Mouse (Mus musculus): ENCODE results near the gene Dzip1. TPM values are rescaled to one million over a fixed set of nuclear protein-coding genes. Genes with fewer than 3 reads are reported as not detected.

Dzip1 gene
- polyA plus RNA-seq, 1 experiment from 2014 or later = 15.8 TPM

GRCm38 (mm10) chr14:118848171-118848570 lies 77.1 kb downstream of the Dzip1 start:
- Histone ChIP-seq H3K27ac (ENCODE audit: low read length) (no peak overlapping the region), H3K4me3 (ENCODE audit: low read length) (no peak overlapping the region), H3K4me2 (replicated peaks; ENCODE audit: low read depth, low read length) (no peak overlapping the region), H3K36me3 (ENCODE audit: insufficient read depth, low read length) (no peaks in the 10 kb centered on the region), H3K9ac (replicated peaks; ENCODE audit: low read length) (no peak overlapping the region), H3K27me3 (ENCODE audit: insufficient read depth, low read length) (no peaks in the 10 kb centered on the region), H3K4me1 (ENCODE audit: insufficient read depth, low read length) (no peaks in the 10 kb centered on the region), H3K9me3 (ENCODE audit: low read length) (no peaks in the 10 kb centered on the region)
- no peak for ATAC-seq (ENCODE audit: low FRiP score, low TSS enrichment)
- 66% methylated on average over 7 of the region's 7 CpGs for WGBS

GRCm38 (mm10) chr14:118846834-118847233 lies 78.4 kb downstream of the Dzip1 start:
- H3K27me3 ChIP-seq (ENCODE audit: insufficient read depth, low read length) = no peaks in the 10 kb centered on the region
- H3K36me3 ChIP-seq (ENCODE audit: insufficient read depth, low read length) = no peaks in the 10 kb centered on the region
- no peak for ATAC-seq (ENCODE audit: low FRiP score, low TSS enrichment)
- no peak overlapping the region for H3K4me2 ChIP-seq (replicated peaks; ENCODE audit: low read depth, low read length)
- H3K9ac ChIP-seq (replicated peaks; ENCODE audit: low read length) = no peak overlapping the region
- no peak overlapping the region for H3K4me3 ChIP-seq (ENCODE audit: low read length)
- WGBS = 92% methylated on average over 10 of the region's 10 CpGs
- no peaks in the 10 kb centered on the region for H3K4me1 ChIP-seq (ENCODE audit: insufficient read depth, low read length)
- no peaks in the 10 kb centered on the region for H3K9me3 ChIP-seq (ENCODE audit: low read length)
- H3K27ac ChIP-seq (ENCODE audit: low read length) = no peak overlapping the region

GRCm38 (mm10) chr14:118842353-118842752 lies 82.9 kb downstream of the Dzip1 start:
- Histone ChIP-seq H3K4me3 (ENCODE audit: low read length) (no peak overlapping the region), H3K9me3 (ENCODE audit: low read length) (no peaks in the 10 kb centered on the region), H3K36me3 (ENCODE audit: insufficient read depth, low read length) (no peaks in the 10 kb centered on the region), H3K9ac (replicated peaks; ENCODE audit: low read length) (no peak overlapping the region), H3K4me2 (replicated peaks; ENCODE audit: low read depth, low read length) (no peak overlapping the region), H3K4me1 (ENCODE audit: insufficient read depth, low read length) (peaks cover 13% of the 10 kb centered on the region), H3K27me3 (ENCODE audit: insufficient read depth, low read length) (no peaks in the 10 kb centered on the region), H3K27ac (ENCODE audit: low read length) (no peak overlapping the region)
- no peak for ATAC-seq (ENCODE audit: low FRiP score, low TSS enrichment)
- WGBS = 82% methylated on average over 3 of the region's 3 CpGs

GRCm38 (mm10) chr14:118840027-118840426 lies 85.2 kb downstream of the Dzip1 start:
- no peak overlapping the region for H3K4me2 ChIP-seq (replicated peaks; ENCODE audit: low read depth, low read length)

GRCm38 (mm10) chr14:118839416-118839815 lies 85.8 kb downstream of the Dzip1 start:
- H3K4me2 ChIP-seq (replicated peaks; ENCODE audit: low read depth, low read length) = no peak overlapping the region
- H3K4me1 ChIP-seq (ENCODE audit: insufficient read depth, low read length) = peaks cover 16% of the 10 kb centered on the region
- no peak overlapping the region for H3K9ac ChIP-seq (replicated peaks; ENCODE audit: low read length)
- H3K9me3 ChIP-seq (ENCODE audit: low read length) = no peaks in the 10 kb centered on the region
- no peak overlapping the region for H3K27ac ChIP-seq (ENCODE audit: low read length)
- no peaks in the 10 kb centered on the region for H3K27me3 ChIP-seq (ENCODE audit: insufficient read depth, low read length)
- 34% methylated on average over 5 of the region's 5 CpGs for WGBS
- H3K4me3 ChIP-seq (ENCODE audit: low read length) = no peak overlapping the region
- no peak for ATAC-seq (ENCODE audit: low FRiP score, low TSS enrichment)
- no peaks in the 10 kb centered on the region for H3K36me3 ChIP-seq (ENCODE audit: insufficient read depth, low read length)

More at GRCm38 (mm10) chr14:118840027-118840426, 85.2 kb downstream of the Dzip1 start:
- no peaks in the 10 kb centered on the region for H3K27me3 ChIP-seq (ENCODE audit: insufficient read depth, low read length)
- H3K9me3 ChIP-seq (ENCODE audit: low read length) = no peaks in the 10 kb centered on the region
- H3K4me1 ChIP-seq (ENCODE audit: insufficient read depth, low read length) = peaks cover 13% of the 10 kb centered on the region
- no peak overlapping the region for H3K27ac ChIP-seq (ENCODE audit: low read length)
- no peak overlapping the region for H3K4me3 ChIP-seq (ENCODE audit: low read length)
- WGBS = 90% methylated on average over 1 of the region's 1 CpGs
- H3K36me3 ChIP-seq (ENCODE audit: insufficient read depth, low read length) = no peaks in the 10 kb centered on the region
- no peak overlapping the region for H3K9ac ChIP-seq (replicated peaks; ENCODE audit: low read length)
- ATAC-seq (ENCODE audit: low FRiP score, low TSS enrichment) = peak; percentile 29

- H3K27ac ChIP-seq (ENCODE audit: low read length) = no peak overlapping the region
- H3K4me1 ChIP-seq (ENCODE audit: insufficient read depth, low read length) = peaks cover 17% of the 10 kb centered on the region
- H3K4me3 ChIP-seq (ENCODE audit: low read length) = no peak overlapping the region
- H3K27me3 ChIP-seq (ENCODE audit: insufficient read depth, low read length) = no peaks in the 10 kb centered on the region
- no peaks in the 10 kb centered on the region for H3K9me3 ChIP-seq (ENCODE audit: low read length)
- ATAC-seq (ENCODE audit: low FRiP score, low TSS enrichment) = no peak
- 45% methylated on average over 8 of the region's 8 CpGs for WGBS
- no peak overlapping the region for H3K4me2 ChIP-seq (replicated peaks; ENCODE audit: low read depth, low read length)
- H3K36me3 ChIP-seq (ENCODE audit: insufficient read depth, low read length) = no peaks in the 10 kb centered on the region
- no peak overlapping the region for H3K9ac ChIP-seq (replicated peaks; ENCODE audit: low read length)
Measured at GRCm38 (mm10) chr14:118838556-118839120, 86.6 kb downstream of the Dzip1 start.

- H3K36me3 ChIP-seq (ENCODE audit: insufficient read depth, low read length) = no peaks in the 10 kb centered on the region
- ATAC-seq (ENCODE audit: low FRiP score, low TSS enrichment) = no peak
- no peaks in the 10 kb centered on the region for H3K9me3 ChIP-seq (ENCODE audit: low read length)
- no peaks in the 10 kb centered on the region for H3K27me3 ChIP-seq (ENCODE audit: insufficient read depth, low read length)
- H3K4me2 ChIP-seq (replicated peaks; ENCODE audit: low read depth, low read length) = no peak overlapping the region
- H3K4me3 ChIP-seq (ENCODE audit: low read length) = no peak overlapping the region
- H3K4me1 ChIP-seq (ENCODE audit: insufficient read depth, low read length) = peaks cover 17% of the 10 kb centered on the region
- no peak overlapping the region for H3K9ac ChIP-seq (replicated peaks; ENCODE audit: low read length)
- H3K27ac ChIP-seq (ENCODE audit: low read length) = no peak overlapping the region
- 87% methylated on average over 7 of the region's 7 CpGs for whole genome bisulfite sequencing
Measured at GRCm38 (mm10) chr14:118836754-118837153, 88.5 kb downstream of the Dzip1 start.

- Histone ChIP-seq H3K4me1 (ENCODE audit: insufficient read depth, low read length) (peaks cover 17% of the 10 kb centered on the region), H3K27ac (ENCODE audit: low read length) (no peak overlapping the region), H3K4me3 (ENCODE audit: low read length) (no peak overlapping the region), H3K4me2 (replicated peaks; ENCODE audit: low read depth, low read length) (no peak overlapping the region), H3K9ac (replicated peaks; ENCODE audit: low read length) (no peak overlapping the region), H3K27me3 (ENCODE audit: insufficient read depth, low read length) (no peaks in the 10 kb centered on the region), H3K9me3 (ENCODE audit: low read length) (no peaks in the 10 kb centered on the region), H3K36me3 (ENCODE audit: insufficient read depth, low read length) (no peaks in the 10 kb centered on the region)
- 84% methylated on average over 11 of the region's 11 CpGs for WGBS
- no peak for ATAC-seq (ENCODE audit: low FRiP score, low TSS enrichment)
Measured at GRCm38 (mm10) chr14:118836145-118836544, 89.1 kb downstream of the Dzip1 start.

GRCm38 (mm10) chr14:118834313-118834712 lies 90.9 kb downstream of the Dzip1 start:
- Histone ChIP-seq H3K9ac (replicated peaks; ENCODE audit: low read length) (no peak overlapping the region), H3K27me3 (ENCODE audit: insufficient read depth, low read length) (no peaks in the 10 kb centered on the region), H3K4me1 (ENCODE audit: insufficient read depth, low read length) (peaks cover 17% of the 10 kb centered on the region), H3K4me3 (ENCODE audit: low read length) (no peak overlapping the region), H3K36me3 (ENCODE audit: insufficient read depth, low read length) (no peaks in the 10 kb centered on the region), H3K4me2 (replicated peaks; ENCODE audit: low read depth, low read length) (no peak overlapping the region), H3K9me3 (ENCODE audit: low read length) (no peaks in the 10 kb centered on the region), H3K27ac (ENCODE audit: low read length) (no peak overlapping the region)
- peak; percentile 35; the same call in 1 of the 2 replicates for ATAC-seq (ENCODE audit: low FRiP score, low TSS enrichment)
- WGBS = 4% methylated on average over 7 of the region's 7 CpGs

- Histone ChIP-seq H3K4me2 (replicated peaks; ENCODE audit: low read depth, low read length) (no peak overlapping the region), H3K9me3 (ENCODE audit: low read length) (no peaks in the 10 kb centered on the region), H3K9ac (replicated peaks; ENCODE audit: low read length) (no peak overlapping the region), H3K27me3 (ENCODE audit: insufficient read depth, low read length) (no peaks in the 10 kb centered on the region), H3K27ac (ENCODE audit: low read length) (no peak overlapping the region), H3K36me3 (ENCODE audit: insufficient read depth, low read length) (no peaks in the 10 kb centered on the region), H3K4me1 (ENCODE audit: insufficient read depth, low read length) (peaks cover 11% of the 10 kb centered on the region), H3K4me3 (ENCODE audit: low read length) (no peak overlapping the region)
- WGBS = 71% methylated on average over 6 of the region's 6 CpGs
- ATAC-seq (ENCODE audit: low FRiP score, low TSS enrichment) = no peak
Measured at GRCm38 (mm10) chr14:118833241-118833640, 92.0 kb downstream of the Dzip1 start.
